Mouse (Mus musculus) embryo, embryonic 11 days (tissue): ENCODE measurements around the gene Zfp961.
A peak's percentile ranks its signal among the peaks of the same experiment; 100 is the strongest.
"Not testable (repeated sequence)": the region's sequence is repeated elsewhere in the genome, so short reads cannot be mapped to it uniquely, and the experiment has no call there.

Source experiments
- DNase-seq: peaks from one replicate; pipeline ENCODE4 v3.0.0-alpha.2; 2015

Gene Zfp961

DNA sequence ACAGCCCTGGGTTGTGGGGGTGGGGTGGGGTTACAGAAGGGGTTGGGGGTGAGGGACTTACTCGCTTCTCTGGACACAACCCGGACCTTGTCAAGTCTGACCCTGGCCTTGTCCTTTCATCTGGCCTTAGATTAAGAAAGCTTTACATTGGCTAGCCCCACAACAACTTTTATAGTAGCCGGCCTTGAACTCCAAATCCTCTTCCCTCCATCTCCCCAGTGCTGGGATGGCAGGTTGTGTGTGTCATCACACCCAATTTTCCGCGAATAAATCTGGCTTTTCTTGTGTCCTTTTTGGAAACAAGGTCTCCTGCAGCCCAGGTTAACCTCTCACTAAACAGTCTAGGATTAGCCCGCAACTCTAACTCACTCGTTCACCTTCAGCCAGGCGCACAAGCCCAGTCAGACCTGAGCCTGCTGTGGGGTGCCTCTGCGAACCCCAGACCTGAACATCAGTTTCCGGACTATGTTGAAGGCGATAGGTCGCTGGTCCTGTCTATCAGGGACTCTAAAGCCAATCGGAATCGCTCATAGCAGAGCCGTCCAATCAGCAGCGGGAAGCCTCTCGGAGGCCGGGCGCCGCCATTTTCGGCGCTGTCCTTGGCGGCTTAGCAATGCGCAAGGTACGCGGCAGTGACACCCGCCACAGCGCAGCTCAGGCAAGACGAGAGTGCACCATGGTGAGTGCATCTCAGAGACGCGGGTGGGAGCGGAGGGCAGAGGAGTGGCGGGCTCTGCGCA, at the start of gene Zfp961:
Gene Zfp961 (plus strand): TSS at position 557 of the 740 bp plus-strand sequence.
- peak; percentile 98 for DNase-seq

DNA sequence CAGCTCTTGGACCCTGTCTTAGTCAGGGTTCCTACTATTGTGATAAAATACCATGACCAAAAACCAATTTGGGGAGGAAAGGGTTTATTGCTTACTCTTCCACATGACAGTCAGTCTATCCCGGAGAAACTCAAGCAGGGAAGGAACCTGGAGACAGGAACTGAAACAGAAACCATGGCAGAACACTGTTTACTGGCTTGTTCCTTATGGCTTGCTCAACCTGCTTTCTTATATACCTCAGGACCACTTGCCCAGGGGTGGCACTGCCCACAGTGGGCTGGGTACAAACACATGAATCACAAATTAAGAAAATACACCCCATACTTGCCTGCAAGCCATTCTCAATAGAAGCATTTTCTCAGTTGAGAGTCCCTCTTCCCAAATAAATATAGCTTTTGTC, 47.8 kb upstream of the Zfp961 start:
- DNase-seq: not testable (repeated sequence)

DNA sequence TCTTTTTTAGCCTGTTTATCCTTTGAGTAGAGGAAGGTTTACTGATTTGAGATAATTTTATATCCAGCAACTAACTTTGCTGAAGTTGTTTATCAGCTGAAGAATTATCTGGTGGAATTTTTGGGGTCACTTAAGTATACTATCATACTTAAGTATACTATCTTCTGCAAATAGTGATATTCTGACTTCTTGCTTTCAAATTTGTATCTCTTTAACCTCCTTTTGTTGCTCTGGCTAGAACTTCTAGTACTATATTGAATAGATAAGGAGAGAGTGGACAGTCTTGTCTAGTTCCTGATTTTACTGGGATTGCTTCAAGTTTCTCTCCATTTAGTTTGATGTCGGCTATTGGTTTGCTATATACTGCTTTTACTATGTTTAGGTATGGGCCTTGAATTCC, 44.0 kb upstream of the Zfp961 start:
- no peak for DNase-seq

DNA sequence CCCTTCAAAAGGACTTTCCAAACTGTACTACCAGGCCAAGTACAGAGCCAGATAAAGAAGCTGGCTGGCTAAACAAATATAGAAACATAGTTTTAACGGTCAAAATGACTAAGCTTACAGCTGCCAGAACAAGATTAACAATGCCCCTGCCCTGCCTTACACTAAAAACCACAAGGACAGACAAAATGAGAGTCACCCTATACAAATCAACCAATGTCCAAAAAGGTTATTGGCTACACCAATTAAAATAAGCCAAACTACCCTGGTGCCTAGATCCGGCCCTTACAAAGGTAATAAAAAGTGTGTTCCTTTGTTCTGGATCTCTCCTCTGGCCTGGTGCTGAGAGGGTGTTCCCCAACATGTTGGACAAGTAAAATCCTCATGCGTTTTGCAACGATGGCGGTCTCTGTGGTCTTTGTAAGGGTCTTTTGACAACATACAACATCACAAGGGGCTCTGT, 43.0 kb upstream of the Zfp961 start:
- DNase-seq: no peak

DNA sequence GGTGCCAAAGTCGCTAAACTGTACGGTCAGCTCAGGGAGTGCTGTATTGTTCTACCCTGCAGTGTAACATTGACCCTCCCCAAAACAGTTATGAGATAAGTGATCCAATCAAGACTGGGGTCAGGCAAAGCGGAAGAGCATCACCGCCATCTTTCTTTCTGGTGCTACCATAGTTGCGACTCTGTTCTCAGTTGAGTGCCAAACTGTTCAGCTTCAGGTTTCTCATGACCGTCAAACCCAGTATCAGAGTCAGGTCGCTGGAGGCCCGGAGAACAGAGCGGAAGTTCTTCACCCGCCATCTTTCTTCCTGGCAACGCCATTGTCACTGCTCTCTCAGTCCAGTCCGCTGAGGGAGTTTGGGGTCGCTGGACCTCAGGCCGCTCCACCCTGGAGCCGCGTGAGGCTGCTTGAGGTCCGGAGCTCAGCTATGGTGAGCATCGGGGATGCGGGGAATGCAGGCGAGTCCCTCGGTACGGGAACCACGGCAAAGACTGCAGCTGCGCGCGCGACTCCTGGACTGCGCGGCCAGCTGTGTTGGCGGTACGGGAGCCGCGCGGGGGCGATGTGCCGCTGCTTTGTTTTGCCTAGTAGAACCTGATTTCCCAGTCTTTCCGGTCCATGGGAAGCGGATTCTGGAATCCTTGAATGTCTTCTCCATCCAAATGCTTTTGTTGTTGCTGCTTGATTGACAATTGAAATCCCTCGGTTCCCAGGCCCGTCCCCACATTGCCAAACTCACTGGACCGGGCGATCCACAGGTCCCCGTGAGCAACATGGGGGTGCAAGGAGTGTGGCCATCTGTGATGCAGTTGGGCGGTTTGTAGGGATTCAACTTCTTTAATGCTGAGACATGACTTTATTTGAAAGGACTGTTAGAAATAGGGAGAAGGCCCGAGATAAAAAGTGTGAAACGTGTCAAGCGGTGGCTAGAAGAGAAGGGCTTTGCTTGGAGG, 42.3 kb upstream of the Zfp961 start, which contains the start of the genes Zfp882 and Zfp617:
Gene Zfp882 (plus strand): TSS at position 300 of the 953 bp plus-strand sequence.
Gene Zfp617 (plus strand): TSS at position 327 of the 953 bp plus-strand sequence.
- peak; percentile 89 for DNase-seq

DNA sequence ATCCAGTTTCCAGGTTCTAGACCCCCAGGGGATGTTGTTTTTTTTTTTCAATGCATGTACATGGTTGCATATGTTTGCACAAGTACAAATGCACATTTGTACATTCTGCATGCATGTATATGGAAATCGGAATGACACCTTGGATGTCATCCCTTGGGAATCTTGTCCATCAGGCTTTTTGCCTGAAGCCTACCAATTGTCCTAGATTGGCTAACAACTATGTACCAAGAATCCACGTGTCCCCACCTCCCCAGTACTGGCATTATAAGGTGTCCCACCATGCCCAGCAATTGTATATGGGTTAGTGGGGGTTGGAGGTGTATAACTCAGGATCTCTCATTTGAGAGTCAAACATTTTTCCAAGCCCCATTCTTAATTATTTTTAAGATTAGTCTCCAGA, 38.6 kb upstream of the Zfp961 start:
- no peak for DNase-seq

DNA sequence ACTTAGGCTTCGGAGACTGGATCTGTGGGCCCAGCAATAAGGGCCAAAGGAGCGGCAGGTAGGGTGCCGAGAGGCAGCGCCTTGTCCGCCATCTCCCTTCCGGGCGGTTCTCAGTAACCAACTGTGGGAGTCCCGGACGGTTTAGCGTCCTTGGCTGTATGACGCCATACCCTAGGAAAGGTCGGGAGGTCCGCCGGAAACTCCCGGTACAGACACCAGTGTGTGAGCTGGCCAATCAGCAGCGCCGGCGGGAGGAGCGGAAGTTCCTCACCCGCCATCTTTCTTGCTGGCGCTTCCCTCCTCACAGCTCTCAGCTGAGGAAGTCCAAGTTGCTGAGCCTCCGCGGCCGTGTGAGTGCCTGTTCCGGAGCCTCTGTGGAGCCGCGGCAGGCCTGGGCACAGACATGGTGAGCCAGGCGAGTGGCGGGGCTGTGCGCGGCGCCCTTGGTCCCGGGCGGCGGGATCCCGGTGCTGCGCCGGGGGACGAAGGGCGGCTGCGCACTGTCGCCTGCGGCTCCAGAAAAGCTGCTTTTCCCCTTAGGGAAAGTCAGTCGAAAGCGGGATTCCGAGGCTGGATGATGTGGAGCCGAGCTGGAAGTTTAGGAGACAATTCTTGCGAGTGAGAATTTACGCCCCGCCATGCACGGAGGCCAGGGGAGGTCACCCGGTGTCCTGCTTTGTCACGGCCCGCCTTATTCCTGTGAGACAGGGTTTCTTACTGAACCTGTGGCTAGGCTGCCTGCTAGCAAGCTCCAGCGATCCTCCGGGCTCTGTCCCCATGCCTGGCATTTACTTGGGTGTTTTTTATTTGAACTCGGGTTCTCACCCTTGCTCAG, 28.1 kb upstream of the Zfp961 start:
- DNase-seq: peak; percentile 96

DNA sequence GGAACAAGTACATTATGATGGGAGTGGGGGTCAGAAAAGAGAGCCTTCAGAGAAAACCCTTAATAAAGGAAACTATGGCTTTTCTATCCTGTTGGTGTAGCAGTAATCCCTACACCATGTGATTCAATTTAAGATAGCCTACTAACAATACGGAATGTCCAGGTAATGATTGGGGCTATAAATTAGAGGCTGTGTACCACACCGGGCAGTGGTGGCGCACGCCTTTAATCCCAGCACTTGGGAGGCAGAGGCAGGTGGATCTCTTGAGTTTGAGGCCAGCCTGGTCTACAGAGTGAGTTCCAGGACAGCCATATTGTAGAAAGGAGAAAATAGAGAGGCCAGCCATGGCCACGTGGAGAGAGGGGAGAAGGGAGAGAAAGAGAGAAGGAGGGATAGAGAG, 25.0 kb upstream of the Zfp961 start:
- no peak for DNase-seq

DNA sequence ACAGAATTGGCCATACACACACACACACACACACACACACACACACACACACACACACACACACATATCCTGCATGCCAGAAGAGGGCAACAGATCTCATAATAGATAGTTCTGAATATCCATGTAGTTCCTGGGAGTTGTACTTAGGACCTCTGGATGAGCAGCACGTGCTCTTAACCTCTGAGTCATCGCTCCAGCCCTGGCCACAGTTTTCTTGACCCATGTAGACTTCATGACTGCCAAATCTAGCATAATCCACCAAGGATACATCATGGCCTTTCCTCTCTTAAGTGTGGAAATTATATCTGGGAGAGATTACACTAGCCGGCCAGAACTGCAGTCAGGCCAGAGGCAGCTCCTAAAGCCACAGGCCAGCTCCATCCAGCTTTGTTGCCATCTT, 24.3 kb upstream of the Zfp961 start:
- DNase-seq: no peak

DNA sequence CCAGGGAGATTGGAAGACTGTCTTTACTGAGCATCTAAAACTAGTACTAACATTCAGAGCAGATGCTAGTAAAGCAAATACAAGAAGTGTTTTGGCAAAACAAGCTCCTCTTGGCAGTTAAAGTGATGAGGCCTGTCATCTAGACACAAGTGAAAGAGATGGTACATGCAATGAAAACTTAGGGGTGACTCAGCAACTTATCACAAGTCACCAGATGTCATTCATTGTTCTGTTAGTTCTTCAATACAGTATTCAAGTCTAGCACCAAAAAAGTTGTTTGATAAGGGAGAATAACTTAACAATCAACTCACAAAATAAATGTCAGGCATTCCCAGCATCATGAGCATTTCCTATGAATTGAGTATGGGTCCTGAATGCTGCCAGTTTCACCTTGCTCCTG, 23.1 kb upstream of the Zfp961 start:
- DNase-seq: no peak

DNA sequence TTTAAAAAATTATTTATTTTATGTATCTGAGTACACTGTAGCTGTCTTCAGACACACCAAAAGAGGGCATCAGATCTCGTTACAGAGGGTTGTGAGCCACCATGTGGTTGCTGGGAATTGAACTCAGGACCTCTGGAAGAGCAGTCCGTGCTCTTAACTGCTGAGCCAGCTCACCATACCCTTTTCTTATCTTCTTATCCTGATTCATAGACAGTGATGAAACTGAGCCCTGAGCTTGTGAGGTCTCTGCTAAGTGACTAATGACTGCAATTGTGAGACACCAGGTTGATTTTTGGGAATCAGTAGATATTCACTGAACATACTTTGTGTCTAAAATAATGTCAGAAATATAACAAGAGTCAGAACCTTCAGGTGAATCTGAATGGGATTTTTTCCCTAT, 12.8 kb upstream of the Zfp961 start:
- DNase-seq: not testable (repeated sequence)

DNA sequence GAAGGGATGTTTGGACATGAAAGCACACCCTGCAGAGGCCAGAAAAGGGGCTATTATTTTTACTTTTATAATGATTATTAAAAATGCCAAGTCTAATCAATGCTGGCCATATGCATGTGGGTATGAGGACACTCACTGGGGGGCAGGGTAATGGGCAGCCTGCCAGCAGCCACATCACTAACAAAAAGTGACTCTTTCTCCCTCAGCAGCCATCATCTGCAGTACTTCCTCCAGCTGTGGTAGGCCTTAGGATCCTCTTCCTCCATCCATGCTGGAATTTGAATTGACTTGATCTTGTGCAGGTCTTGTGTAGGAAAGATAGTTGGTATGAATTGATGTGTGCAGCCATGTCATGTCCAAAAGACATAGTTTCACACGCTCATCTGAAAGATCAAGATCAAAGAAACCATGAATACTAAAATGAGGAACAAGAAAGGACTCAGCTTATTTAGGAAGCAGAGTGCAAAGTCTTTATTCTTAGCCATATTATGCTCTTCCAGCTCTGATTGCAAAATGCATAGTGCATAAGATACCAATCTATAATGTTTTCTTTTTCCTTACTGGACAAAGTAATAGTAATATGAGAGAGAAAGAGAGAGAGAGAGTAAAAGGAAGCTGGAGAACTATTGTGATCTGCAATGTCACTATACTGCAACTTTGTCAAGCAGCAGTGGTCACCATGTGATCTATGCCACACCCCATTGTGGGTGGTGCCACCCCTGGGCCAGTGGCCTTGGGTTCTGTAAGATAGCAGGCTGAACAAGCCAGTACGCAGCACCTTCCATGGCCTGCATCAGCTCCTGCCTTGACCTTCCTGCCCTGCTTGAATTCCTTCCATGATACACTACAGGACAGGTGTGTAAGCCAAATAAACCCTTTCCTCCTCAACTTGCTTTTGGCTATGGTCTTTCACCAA, 10.3 kb upstream of the Zfp961 start:
- no peak for DNase-seq

DNA sequence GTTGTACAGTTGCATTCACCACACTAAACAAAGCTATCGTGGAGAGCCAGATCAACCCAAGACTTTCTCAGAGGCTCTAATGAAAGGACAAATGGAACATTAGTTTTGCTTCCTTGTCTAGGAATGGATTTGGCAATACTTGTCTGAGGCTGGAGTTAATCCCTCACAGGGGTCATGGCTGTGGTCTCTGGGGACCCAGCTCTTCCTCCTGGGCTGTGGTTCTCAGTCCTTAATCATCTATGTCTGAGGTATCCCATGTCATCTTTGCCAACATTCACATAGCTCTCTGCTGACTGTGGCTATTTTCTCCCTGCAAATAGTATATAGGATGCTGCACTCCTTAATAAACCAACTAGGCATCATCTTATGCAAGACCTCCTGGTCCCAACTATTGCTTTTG, 9.1 kb upstream of the Zfp961 start:
- no peak for DNase-seq

DNA sequence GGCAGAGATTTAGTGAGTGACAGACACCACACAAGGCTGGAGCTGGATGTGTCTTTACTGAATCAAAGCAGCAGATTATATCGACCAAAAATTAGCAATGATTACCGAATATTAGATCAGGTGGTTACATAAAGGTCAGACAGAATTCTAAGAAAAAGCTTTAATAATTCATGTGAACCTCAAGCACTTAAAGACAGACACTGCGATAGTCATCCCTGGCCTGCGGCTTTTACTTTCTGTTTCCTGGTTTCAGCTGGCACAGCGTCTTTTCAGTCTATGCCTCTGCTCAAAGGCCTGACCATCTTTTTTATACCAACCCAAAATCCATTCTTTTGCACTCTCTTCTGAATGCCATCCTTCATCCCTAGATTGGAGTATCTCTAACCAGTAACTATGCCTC, 2.2 kb upstream of the Zfp961 start:
- no peak for DNase-seq

DNA sequence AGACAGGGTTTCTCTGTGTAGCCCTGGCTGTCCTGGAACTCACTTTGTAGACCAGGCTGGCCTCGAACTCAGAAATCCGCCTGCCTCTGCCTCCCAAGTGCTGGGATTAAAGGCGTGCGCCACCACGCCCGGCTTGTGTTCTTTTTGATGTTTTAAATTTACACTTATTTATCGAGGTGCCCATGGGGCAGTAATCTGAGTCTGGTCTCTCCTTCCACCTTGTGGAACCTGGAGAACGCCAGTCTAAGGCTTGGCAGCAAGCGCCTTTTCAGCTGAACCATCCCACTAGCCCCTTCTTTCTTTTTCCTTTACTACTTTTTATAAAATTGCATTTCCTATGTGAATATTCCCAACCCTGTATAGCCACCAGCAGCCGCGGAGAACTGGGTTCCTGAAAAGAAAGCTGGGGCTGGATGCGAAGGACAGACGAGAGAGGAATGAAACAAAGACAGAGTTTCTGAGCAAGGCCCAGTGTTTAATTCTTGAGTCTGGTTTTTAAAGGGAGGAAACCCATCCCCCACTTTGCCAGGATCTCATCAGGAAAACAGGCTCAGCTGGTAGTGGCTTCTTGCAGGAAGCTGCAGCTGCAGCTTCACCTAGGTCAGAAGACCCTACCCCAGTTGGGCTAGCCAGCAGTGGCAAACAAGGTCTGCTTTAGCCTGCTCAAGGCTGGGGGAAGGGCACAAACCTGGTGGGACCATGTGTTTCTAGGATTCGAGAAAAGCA, 761 bp downstream of the Zfp961 start:
- peak; percentile 33 for DNase-seq

DNA sequence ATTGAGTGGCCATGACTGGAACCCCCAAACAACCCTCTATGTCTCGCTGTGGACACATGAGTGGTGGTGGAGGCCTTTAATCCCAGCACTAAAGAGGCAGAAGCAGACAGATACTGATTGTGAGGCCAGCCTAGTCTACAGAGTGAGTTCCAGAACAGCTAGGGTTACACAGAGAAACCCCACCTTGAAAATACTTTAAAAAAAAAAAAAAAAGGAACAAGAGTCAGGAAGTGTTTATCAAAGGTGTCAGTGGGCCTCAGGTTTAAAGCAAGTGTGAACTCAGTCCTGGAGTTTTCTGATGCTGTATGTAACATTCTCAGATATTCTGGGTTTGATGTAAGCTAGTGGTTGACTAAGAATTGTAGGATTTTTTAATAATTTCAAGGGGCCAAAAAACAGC, 1.7 kb downstream of the Zfp961 start:
- no peak for DNase-seq

DNA sequence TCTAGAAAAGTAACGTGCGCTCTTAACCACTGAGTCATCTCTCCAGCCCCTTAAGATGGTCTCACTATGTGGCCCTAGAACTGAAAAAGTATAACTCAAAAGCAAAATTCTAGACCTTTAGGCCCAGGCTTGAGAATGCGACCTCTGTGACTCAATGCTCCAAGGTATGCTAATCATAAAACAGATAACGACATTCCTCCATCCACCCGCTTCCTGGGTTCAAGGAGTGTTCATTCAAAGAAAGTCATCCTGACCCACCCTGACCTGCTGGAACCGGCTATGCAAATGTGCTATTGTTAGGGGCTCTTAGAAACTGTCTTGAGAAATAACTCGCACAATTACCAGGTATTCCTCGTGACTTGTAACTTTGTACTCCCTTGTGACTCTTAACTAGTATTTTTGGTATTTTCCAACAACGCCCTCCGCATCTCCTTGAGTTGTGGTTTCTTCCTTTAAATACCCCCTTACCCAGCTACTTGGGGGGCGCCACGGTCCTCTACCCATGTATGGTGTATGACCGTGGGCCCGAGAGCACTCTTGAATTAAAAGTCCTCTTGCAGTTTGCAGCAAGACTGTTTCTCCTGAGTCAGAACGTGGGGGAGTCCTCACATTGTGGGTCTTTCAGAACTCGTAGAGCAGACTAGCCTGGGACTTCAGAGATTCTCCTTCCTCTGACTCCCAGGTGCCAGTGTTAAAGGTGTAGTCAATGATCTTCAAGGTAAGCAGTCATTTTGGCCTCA, 2.3 kb downstream of the Zfp961 start:
- DNase-seq: not testable (repeated sequence)

DNA sequence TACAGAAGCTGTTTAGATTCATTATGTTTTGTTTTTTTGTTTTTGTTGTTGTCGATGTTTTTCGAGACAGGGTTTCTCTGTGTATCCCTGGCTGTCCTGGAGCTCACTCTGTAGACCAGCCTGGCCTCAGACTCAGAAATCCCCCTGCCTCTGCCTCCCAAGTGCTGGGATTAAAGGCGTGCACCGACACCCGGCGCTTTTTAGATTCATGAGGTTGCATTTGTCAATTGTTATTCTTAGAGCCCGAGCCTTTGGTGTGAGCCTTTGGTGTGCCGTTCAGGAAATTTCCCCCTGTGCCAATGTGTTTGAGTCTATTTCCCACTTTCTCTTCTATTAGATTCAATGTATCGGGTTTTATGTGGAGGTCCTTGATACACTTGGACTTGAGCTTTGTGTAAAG, 3.8 kb downstream of the Zfp961 start:
- DNase-seq: no peak

DNA sequence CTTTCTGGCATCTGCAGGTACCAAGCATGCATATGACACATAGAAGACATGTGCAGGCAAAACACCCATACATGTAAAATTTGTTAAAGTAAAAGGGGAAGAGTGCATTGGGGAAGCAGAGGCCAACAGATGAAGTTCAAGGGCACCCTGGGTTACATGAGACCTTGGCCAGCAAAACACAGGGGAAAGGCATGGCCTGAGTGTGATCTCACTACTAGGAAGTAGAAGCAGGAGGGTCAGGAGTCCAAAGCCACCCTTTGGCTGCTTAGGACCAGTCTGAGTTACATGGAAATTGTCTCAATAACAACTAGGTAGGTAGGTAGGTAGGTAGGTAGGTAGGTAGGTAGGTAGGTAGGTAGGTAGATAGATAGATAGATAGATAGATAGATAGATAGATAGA, 9.6 kb downstream of the Zfp961 start:
- no peak for DNase-seq

DNA sequence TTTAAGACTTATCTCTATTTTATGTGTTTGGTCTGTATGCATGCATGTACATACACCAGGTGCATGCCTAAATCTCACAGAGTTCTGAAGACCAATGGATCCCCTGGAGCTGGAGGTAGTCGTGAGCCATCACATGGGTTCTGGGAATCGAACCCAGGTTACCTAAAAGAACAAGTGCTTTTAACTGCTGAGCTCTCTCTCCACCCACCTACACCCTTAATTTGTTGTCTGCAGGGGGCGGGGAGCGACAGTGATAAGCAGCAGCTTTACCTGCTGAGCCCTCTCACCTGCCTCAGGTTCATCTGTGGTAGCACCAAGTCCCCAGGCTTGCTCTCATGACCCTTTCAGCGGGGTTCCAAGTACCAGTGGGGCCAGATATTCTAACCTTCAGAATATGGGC, 11.0 kb downstream of the Zfp961 start:
- no peak for DNase-seq
